Mouse (Mus musculus) urinary bladder, postnatal 25 days (tissue): ENCODE results near the gene Snapc4.

ENCODE experiments used
- DNase-seq: peaks from one replicate; pipeline ENCODE4 v3.0.0; 2022; ENCODE audit warnings: low spot score

Snapc4 gene

DNA sequence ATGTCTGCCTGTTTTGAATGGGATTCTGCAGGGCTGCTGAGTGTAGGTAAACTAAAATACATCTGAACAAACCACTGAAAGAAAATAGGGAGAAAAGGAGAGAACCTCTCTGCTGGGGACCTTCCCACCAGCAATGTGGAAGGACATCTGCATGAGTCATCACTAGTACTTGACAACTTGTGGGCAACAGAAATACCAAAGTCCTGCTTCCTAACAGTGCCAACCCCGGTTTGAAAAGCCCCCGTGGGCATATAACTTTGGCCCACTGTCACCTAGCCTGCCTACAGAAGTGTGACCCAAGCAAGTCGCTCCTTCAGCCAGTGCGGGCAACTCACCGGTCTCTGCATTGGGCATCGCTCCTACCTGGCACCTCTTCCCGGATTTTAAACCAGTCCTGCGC lies 8.1 kb downstream of the Snapc4 start:
- no peak for DNase-seq

- DNase-seq, result no peak
These were observed 11.9 kb downstream of the Snapc4 start for GRCm38 (mm10) chr2:26368572-26368971.

DNA sequence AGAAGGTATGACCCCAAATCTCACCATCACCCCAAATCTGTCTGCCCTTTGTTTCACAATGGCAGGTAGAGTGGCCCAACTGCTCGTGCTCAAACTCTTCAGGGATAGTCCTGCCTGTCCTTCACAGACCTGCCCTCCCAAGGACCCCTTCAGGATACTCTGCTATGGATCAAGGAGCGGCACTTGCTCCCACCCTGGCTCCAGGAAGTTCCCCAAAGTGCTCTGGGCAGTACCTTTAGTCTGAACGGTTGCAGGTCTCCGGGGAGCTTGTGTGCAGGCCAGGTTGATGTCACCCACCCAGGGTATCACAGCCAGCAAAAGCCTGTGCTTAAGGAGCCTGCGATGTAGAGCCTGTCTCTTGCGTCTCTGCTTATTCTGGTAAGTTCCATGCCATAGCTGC lies 12.5 kb downstream of the Snapc4 start:
- no peak for DNase-seq

GRCm38 (mm10) chr2:26364738-26365465 lies 15.6 kb downstream of the Snapc4 start:
- DNase-seq, result no peak

GRCm38 (mm10) chr2:26363481-26363880 lies 17.0 kb downstream of the Snapc4 start:
- DNase-seq, result no peak

DNA sequence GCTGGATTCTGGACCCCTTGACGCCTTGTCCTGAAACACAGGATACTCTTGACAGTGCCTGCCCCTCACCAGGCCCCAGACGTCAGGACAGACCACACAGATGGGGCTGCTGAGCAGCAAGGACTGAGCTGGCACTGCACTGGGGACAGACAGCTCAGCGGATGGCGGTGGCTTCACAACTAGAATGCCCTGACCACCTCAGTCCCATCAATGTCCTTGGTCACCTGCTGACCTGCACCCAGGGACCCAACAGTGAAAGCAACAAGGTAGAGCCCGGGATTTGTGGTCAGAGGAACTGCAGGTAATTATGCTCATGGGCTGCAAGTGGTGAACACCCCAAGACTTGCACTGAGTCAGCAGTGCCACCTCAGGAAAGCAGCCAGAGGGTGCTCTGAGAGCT lies 17.5 kb downstream of the Snapc4 start:
- no peak for DNase-seq

DNA sequence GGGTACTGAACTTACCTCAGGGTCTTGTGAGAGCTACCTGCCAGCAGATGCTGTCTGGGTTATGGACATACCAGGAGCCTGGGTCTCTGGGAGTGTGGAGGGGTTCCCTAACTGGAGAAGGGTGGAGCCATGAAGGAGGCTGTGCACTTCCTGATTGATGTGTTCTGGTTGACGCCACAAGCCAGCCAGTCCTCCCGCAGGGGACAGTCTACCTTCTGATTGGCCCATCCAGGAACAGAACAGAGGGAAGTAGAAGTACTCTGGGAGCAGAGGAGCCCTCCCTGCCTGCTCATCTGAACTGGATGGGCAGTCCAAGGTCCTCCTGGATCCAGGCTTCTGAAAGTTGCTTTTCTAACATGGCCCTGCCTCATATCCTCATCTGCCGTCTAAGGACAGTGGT lies 19.7 kb downstream of the Snapc4 start, which contains the start of gene Card9:
Card9 (minus strand) TSS at position 147 of the 400 bp plus-strand sequence.
- no peak for DNase-seq

DNA sequence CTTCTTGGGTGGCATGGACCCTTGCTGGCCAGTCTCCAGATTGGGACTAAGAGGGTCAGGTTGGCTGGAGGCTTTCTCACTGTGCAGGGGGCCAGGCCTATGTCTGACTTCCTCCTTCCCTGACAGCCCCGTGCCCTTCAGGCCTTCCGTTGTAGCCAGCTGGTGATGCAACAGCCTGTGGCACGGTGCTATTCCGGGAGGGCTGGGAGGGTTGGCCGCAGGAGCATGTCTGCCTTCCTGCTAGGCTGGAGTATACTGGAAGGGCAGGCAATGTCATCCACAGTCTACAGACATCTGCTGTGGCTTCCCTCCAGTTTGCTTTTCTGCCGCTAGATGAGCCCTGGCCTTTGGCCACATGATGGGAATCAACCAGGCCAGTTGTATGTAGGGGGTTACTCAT lies 20.5 kb downstream of the Snapc4 start:
- DNase-seq, result no peak

GRCm38 (mm10) chr2:26358667-26359320 lies 21.7 kb downstream of the Snapc4 start:
- no peak for DNase-seq

- no peak for DNase-seq
These were observed 23.0 kb downstream of the Snapc4 start for GRCm38 (mm10) chr2:26357484-26357883.

DNA sequence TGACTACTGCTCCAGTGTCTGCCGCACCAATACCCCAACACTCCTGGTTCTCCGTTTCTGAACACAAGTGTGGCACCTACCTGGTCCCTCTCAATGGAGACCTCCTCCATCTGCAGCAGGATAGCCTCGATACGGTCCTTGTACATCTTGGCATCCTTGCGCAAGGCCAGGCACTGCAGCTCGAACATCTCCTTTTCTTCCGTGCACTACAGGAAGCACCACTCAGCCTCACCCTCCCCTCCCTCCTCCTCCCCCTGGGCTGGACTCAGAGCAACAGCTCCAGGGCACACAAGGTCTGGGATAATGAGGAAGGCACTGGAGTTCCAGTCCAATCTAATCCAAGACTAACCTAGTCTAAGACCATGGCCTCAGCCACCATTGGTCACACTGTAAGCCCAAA lies 23.8 kb downstream of the Snapc4 start:
- no peak for DNase-seq

- DNase-seq, result no peak
These were observed 24.2 kb downstream of the Snapc4 start for GRCm38 (mm10) chr2:26356231-26356630.

DNA sequence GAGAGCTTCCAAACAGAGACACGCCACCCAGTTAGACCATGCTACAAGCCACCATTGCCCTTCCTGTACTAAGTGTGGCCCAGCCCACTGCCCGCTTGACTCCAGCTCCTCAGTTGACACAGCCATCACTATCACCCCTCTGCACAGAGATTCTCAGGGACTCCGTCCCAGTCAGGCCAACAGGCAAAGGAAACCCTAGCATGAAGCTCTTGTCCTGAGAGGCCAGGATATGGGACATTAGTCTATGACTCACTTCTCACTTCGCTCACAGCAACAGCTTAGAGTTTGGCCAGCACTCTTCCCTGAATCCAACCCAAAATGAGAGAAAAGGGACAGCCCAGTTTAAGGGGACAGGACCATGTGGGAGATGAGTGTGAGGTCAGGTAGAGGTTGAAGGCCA lies 26.1 kb downstream of the Snapc4 start:
- no peak for DNase-seq

- DNase-seq, result no peak
These were observed 27.1 kb downstream of the Snapc4 start for GRCm38 (mm10) chr2:26353066-26353980.

GRCm38 (mm10) chr2:26352291-26352910 lies 28.1 kb downstream of the Snapc4 start:
- peak; percentile 17 for DNase-seq

GRCm38 (mm10) chr2:26351358-26352290 lies 28.8 kb downstream of the Snapc4 start, which contains the start of gene Dnlz:
Dnlz (minus strand) TSS chr2:26352110.
- DNase-seq, result peak; percentile 92

GRCm38 (mm10) chr2:26348241-26348640 lies 32.2 kb downstream of the Snapc4 start:
- DNase-seq, result no peak

GRCm38 (mm10) chr2:26342609-26343490 lies 37.6 kb downstream of the Snapc4 start:
- DNase-seq, result no peak

DNA sequence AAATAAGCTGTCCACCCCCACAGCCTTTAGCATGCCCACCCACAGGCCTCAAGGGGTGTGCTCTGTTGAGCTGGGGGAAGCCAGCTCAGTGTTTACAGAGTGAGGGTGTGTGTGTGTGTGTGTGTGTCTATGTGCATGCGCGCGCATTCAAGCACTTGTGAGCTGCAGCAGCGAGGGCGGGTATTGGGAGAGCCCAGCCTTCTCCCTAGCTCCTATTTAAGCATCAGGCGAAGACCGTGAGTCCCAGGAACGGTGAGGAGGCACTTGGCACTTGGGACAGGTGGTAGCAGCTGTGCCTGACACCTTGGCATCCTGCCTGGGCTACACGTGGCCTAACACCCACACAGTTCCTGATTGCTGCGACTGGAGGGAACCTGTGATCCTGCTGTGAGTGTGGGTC lies 38.4 kb downstream of the Snapc4 start:
- peak; percentile 28 for DNase-seq

- DNase-seq, result no peak
These were observed 38.9 kb downstream of the Snapc4 start for GRCm38 (mm10) chr2:26341510-26341981.
